Mouse (Mus musculus) duodenum, adult 2 months (tissue): ENCODE measurements around the gene Fer1l4. TPM values are rescaled to one million over a fixed set of nuclear protein-coding genes. Genes with fewer than 3 reads are reported as not detected.

Experiments
- polyA plus RNA-seq: library from polyadenylated mRNA; depleted of rRNA; stranded (reverse); fragments of >200 nt; gene quantifications from 2 replicates; pipeline ENCODE4 v1.2.3, GENCODE M21; 2012; ENCODE audit warnings: low replicate concordance; rRNA removed

Fer1l4 gene
- polyA plus RNA-seq: 0.30 and 10.9 TPM in 2 replicates

DNA sequence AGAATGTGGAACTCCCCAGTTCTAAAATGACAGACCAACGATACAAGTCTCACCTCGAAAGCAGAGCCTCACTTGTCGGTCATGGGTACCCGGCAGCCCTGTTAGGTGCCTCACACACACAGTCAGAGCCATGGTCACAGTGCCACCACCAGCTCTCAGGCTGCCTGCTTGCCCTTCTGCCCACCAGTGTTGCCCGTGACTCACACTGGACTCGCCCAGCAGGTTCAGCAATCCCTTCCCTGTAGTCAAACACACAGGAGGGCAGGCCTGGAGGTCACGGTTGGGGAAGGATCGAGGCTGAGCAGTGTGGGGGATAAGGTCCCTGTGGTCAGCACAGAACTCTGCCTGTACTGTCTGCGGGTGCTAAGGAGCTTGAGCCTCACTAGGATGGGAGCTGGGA, at the start of gene Fer1l4:
Gene Fer1l4 (minus strand): TSS at position 132 of the 400 bp plus-strand sequence.

DNA sequence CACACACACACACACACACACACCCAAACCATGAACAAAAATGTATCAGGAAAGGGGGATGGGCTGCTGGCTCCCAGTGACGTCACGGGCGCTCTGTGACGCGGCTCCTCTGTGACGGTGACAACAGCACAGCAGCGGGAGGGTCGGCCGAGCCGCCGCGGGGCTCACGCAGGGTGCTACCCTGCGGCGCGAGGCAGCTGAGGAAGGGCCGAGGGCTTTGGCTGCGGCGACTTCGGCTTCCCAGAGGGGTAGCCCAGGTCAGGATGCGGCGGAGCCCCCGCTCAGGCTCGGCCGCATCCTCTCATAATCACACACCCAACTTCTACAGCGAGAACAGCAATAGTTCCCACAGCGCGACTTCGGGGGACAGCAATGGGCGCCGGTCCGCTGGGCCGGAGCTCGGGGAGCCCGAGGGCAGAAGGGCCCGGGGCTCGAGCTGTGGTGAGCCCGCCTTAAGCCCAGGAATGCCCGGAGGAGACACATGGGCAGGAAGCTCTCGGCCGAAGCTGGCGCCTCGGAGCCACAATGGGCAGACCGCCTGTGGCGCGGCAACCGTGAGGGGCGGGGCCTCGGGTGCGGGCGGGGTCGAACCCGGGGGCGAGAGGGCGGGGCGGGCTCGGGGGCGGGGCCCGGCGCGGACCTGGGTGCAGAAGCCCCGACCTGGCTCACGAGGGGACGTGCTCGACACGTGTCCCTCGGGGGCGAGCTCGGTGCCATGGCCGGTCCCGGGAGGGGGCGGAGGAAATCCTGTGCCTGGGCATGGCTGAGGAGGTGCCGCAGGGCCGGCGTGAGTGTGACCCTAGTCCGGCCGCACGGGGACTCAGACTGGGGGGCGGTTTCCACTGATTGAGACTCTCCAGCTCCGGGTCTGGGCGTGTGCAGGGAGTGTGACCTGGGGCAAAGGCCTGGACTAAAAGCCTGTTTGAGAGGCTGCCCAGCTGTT, 12.6 kb upstream of the Fer1l4 start, which contains the start of gene Spag4:
Gene Spag4 (plus strand): TSS at position 77 of the 943 bp plus-strand sequence.

DNA sequence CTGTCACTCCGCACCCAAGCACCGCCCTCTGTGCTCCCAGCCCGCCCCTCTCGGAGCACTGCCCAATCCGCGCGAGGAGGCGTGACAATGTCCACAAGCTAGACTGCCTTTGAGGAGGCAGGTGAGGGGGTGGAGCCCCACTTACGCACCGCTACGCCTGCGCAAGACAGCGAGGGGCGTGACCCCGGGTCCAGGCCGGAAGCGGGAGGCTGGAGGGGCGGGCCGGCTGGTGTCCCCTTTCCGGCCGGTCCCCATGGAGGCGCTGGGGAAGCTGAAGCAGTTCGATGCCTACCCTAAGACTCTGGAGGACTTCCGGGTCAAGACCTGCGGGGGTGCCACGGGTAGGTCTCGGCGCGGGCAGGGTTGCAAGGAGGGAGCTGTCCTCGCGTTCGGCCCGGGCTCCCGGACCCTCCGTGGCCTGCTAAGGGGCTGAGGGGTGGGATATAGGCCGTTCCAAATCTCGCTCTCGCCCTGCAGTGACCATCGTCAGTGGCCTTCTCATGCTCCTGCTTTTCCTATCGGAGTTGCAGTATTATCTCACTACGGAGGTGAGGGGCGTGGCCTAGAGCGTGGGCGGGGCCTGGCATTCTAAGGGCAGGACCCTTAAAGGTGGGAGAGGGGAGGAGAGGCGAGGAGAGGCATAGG, 44.7 kb downstream of the Fer1l4 start, which contains the start of the genes 6430550D23Rik and Ergic3:
Gene 6430550D23Rik (minus strand): TSS at position 90 of the 645 bp plus-strand sequence.
Gene Ergic3 (plus strand): TSS at position 158 of the 645 bp plus-strand sequence.

Other genes with a start within 250 kb of the Fer1l4 start
- gene BC029722, start 233.5 kb downstream of the Fer1l4 start, polyA plus RNA-seq: 55.5 and 73.0 TPM in 2 replicates
- gene Eif6, start 226.0 kb downstream of the Fer1l4 start, polyA plus RNA-seq: 336 and 452 TPM in 2 replicates
- 0.15 and 1.1 TPM in 2 replicates for gene Fam83c, start 218.1 kb downstream of the Fer1l4 start, polyA plus RNA-seq
- gene Uqcc1, start 122.6 kb downstream of the Fer1l4 start, polyA plus RNA-seq: 6.6 and 8.5 TPM in 2 replicates
- gene Gm15557, start 112.2 kb downstream of the Fer1l4 start, polyA plus RNA-seq: not detected in 2 replicates
- gene Gdf5, start 107.6 kb downstream of the Fer1l4 start, polyA plus RNA-seq: not detected in 2 replicates
- gene Cep250, start 96.5 kb downstream of the Fer1l4 start, polyA plus RNA-seq: 3.8 and 4.3 TPM in 2 replicates
- 1.4 and 1.9 TPM in 2 replicates for gene 6430550D23Rik, start 45.0 kb downstream of the Fer1l4 start, polyA plus RNA-seq
- gene Ergic3, start 44.9 kb downstream of the Fer1l4 start, polyA plus RNA-seq: 225 and 402 TPM in 2 replicates
- 0.27 and 0.93 TPM in 2 replicates for gene Spag4, start 12.2 kb upstream of the Fer1l4 start, polyA plus RNA-seq
- gene Cpne1, start 59.0 kb upstream of the Fer1l4 start, polyA plus RNA-seq: 27.7 and 40.4 TPM in 2 replicates
- 3.8 and 4.8 TPM in 2 replicates for gene Rbm12, start 59.0 kb upstream of the Fer1l4 start, polyA plus RNA-seq
- 0.24 and 0.83 TPM in 2 replicates for gene Gm28036, start 74.1 kb upstream of the Fer1l4 start, polyA plus RNA-seq
- gene Romo1, start 91.1 kb upstream of the Fer1l4 start, polyA plus RNA-seq: 203 and 222 TPM in 2 replicates
- gene Nfs1, start 91.2 kb upstream of the Fer1l4 start, polyA plus RNA-seq: 27.1 and 41.1 TPM in 2 replicates
- gene Rbm39, start 127.3 kb upstream of the Fer1l4 start, polyA plus RNA-seq: 26.9 and 39.9 TPM in 2 replicates
- 3.6 and 4.3 TPM in 2 replicates for gene Phf20, start 143.5 kb upstream of the Fer1l4 start, polyA plus RNA-seq